Mouse (Mus musculus): Measurements from ENCODE around the gene Usp46.
A peak's percentile ranks its signal among the peaks of the same experiment; 100 is the strongest.

The Usp46 gene

GRCm38 (mm10) chr5:74067346-74067745, 885 bp downstream of the Usp46 start:
- DNase-seq, result no peak

GRCm38 (mm10) chr5:74066416-74067115, 1.7 kb downstream of the Usp46 start:
- peak; percentile 31 for DNase-seq

- DNase-seq, result peak; percentile 43
Observed at GRCm38 (mm10) chr5:74065565-74066275, 2.5 kb downstream of the Usp46 start.

- no peak for DNase-seq
Observed at GRCm38 (mm10) chr5:74064844-74065243, 3.4 kb downstream of the Usp46 start.

GRCm38 (mm10) chr5:74063226-74063747, 4.9 kb downstream of the Usp46 start:
- DNase-seq, result no peak

- DNase-seq, result no peak
Observed at GRCm38 (mm10) chr5:74062266-74062665, 6.0 kb downstream of the Usp46 start.

GRCm38 (mm10) chr5:74061408-74062047, 6.7 kb downstream of the Usp46 start:
- DNase-seq, result no peak

GRCm38 (mm10) chr5:74052171-74052909, 15.9 kb downstream of the Usp46 start:
- DNase-seq, result no peak

- DNase-seq, result peak; percentile 58
Observed at GRCm38 (mm10) chr5:74051394-74052170, 16.6 kb downstream of the Usp46 start.

GRCm38 (mm10) chr5:74050903-74051302, 17.3 kb downstream of the Usp46 start:
- peak; percentile 23 for DNase-seq

GRCm38 (mm10) chr5:74048846-74049495, 19.3 kb downstream of the Usp46 start:
- no peak for DNase-seq

- no peak for DNase-seq
Observed at GRCm38 (mm10) chr5:74044591-74044990, 23.6 kb downstream of the Usp46 start.

GRCm38 (mm10) chr5:74042796-74043340, 25.4 kb downstream of the Usp46 start:
- no peak for DNase-seq

GRCm38 (mm10) chr5:74040541-74040940, 27.7 kb downstream of the Usp46 start:
- DNase-seq, result no peak

- DNase-seq, result no peak
Observed at GRCm38 (mm10) chr5:74035454-74035853, 32.8 kb downstream of the Usp46 start.

- DNase-seq, result no peak
Observed at GRCm38 (mm10) chr5:74034177-74034576, 34.1 kb downstream of the Usp46 start.

- no peak for DNase-seq
Observed at GRCm38 (mm10) chr5:74029787-74030186, 38.4 kb downstream of the Usp46 start.

GRCm38 (mm10) chr5:74028691-74029479, 39.3 kb downstream of the Usp46 start:
- DNase-seq, result no peak

- no peak for DNase-seq
Observed at GRCm38 (mm10) chr5:74028221-74028620, 40.0 kb downstream of the Usp46 start.

- no peak for DNase-seq
Observed at GRCm38 (mm10) chr5:74020506-74020905, 47.7 kb downstream of the Usp46 start.
